Mouse (Mus musculus): Measurements from ENCODE around the gene Hbb-bs. TPM values are rescaled to one million over a fixed set of nuclear protein-coding genes. Genes with fewer than 3 reads are reported as not detected.
"Not testable (repeated sequence)": the region's sequence is repeated elsewhere in the genome, so short reads cannot be mapped to it uniquely, and the experiment has no call there.

The Hbb-bs gene
- polyA plus RNA-seq, 1 experiment = 1,292 TPM

- 60% methylated on average over 2 of the region's 2 CpGs for WGBS
- H3K27me3 ChIP-seq (ENCODE audit: control insufficient read depth, insufficient read depth, low read length) = no peaks in the 10 kb centered on the region
- H3K4me1 ChIP-seq (ENCODE audit: control insufficient read depth, insufficient read depth, low read length) = no peaks in the 10 kb centered on the region
- TF ChIP-seq CTCF (IDR thresholded peaks at IDR 0.05; ENCODE audit: borderline replicate concordance, insufficient read depth, low read depth, low read length) (no peak), POLR2A (IDR thresholded peaks at IDR 0.05; ENCODE audit: borderline replicate concordance, insufficient read depth, low read length) (no peak)
- H3K4me3 ChIP-seq (replicated peaks; ENCODE audit: insufficient read depth, low read depth, low read length) = no peak overlapping the region
- no peak for DNase-seq
- H3K27ac ChIP-seq (ENCODE audit: insufficient read depth, low read length) = no peak overlapping the region
These were observed 31.2 kb upstream of the Hbb-bs start for GRCm38 (mm10) chr7:103859076-103859475.

- Histone ChIP-seq H3K4me3 (replicated peaks; ENCODE audit: insufficient read depth, low read depth, low read length) (no peak overlapping the region), H3K4me1 (ENCODE audit: control insufficient read depth, insufficient read depth, low read length) (no peaks in the 10 kb centered on the region), H3K27me3 (ENCODE audit: control insufficient read depth, insufficient read depth, low read length) (no peaks in the 10 kb centered on the region), H3K27ac (ENCODE audit: insufficient read depth, low read length) (no peak overlapping the region)
- no peak for TF ChIP-seq CTCF (IDR thresholded peaks at IDR 0.05; ENCODE audit: borderline replicate concordance, insufficient read depth, low read depth, low read length)
- no peak for TF ChIP-seq POLR2A (IDR thresholded peaks at IDR 0.05; ENCODE audit: borderline replicate concordance, insufficient read depth, low read length)
- no peak for DNase-seq
- 69% methylated on average over 1 of the region's 1 CpGs for WGBS
These were observed 26.8 kb upstream of the Hbb-bs start for GRCm38 (mm10) chr7:103854669-103855068.

- no peak for TF ChIP-seq CTCF (IDR thresholded peaks at IDR 0.05; ENCODE audit: borderline replicate concordance, insufficient read depth, low read depth, low read length)
- no peak for TF ChIP-seq POLR2A (IDR thresholded peaks at IDR 0.05; ENCODE audit: borderline replicate concordance, insufficient read depth, low read length)
- Histone ChIP-seq H3K4me3 (replicated peaks; ENCODE audit: insufficient read depth, low read depth, low read length) (no peak within 1 kb of the TSS), H3K27ac (ENCODE audit: insufficient read depth, low read length) (no peak within 1 kb of the TSS), H3K27me3 (ENCODE audit: control insufficient read depth, insufficient read depth, low read length) (no peaks in the 10 kb centered on the region), H3K4me1 (ENCODE audit: control insufficient read depth, insufficient read depth, low read length) (no peaks in the 10 kb centered on the region)
- DNase-seq = no peak
- 55% methylated on average over 2 of the region's 2 CpGs for WGBS
These were observed 25.2 kb upstream of the Hbb-bs start, which contains the start of gene Hbb-y for GRCm38 (mm10) chr7:103853090-103853489. TSS of gene Hbb-y (minus strand) at chr7:103853216.

GRCm38 (mm10) chr7:103844525-103845325, 16.8 kb upstream of the Hbb-bs start:
- Histone ChIP-seq H3K27me3 (ENCODE audit: control insufficient read depth, insufficient read depth, low read length) (no peaks in the 10 kb centered on the region), H3K4me3 (replicated peaks; ENCODE audit: insufficient read depth, low read depth, low read length) (no peak overlapping the region), H3K4me1 (ENCODE audit: control insufficient read depth, insufficient read depth, low read length) (no peaks in the 10 kb centered on the region), H3K27ac (ENCODE audit: insufficient read depth, low read length) (no peak overlapping the region)
- 31% methylated on average over 2 of the region's 2 CpGs for WGBS
- DNase-seq = no peak
- TF ChIP-seq POLR2A (IDR thresholded peaks at IDR 0.05; ENCODE audit: borderline replicate concordance, insufficient read depth, low read length) = no peak
- no peak for TF ChIP-seq CTCF (IDR thresholded peaks at IDR 0.05; ENCODE audit: borderline replicate concordance, insufficient read depth, low read depth, low read length)

GRCm38 (mm10) chr7:103843034-103843433, 15.1 kb upstream of the Hbb-bs start, which contains the start of gene Hbb-bh1:
TSS of gene Hbb-bh1 (minus strand) at chr7:103843164.
- no peak for DNase-seq
- 84% methylated on average over 2 of the region's 2 CpGs for WGBS
- TF ChIP-seq POLR2A (IDR thresholded peaks at IDR 0.05; ENCODE audit: borderline replicate concordance, insufficient read depth, low read length) (no peak), CTCF (IDR thresholded peaks at IDR 0.05; ENCODE audit: borderline replicate concordance, insufficient read depth, low read depth, low read length) (no peak)
- Histone ChIP-seq H3K27ac (ENCODE audit: insufficient read depth, low read length) (no peak within 1 kb of the TSS), H3K27me3 (ENCODE audit: control insufficient read depth, insufficient read depth, low read length) (no peaks in the 10 kb centered on the region), H3K4me3 (replicated peaks; ENCODE audit: insufficient read depth, low read depth, low read length) (no peak within 1 kb of the TSS), H3K4me1 (ENCODE audit: control insufficient read depth, insufficient read depth, low read length) (no peaks in the 10 kb centered on the region)

- Histone ChIP-seq H3K4me1 (ENCODE audit: control insufficient read depth, insufficient read depth, low read length) (no peaks in the 10 kb centered on the region), H3K27me3 (ENCODE audit: control insufficient read depth, insufficient read depth, low read length) (no peaks in the 10 kb centered on the region), H3K4me3 (replicated peaks; ENCODE audit: insufficient read depth, low read depth, low read length) (no peak within 1 kb of the TSS), H3K27ac (ENCODE audit: insufficient read depth, low read length) (no peak within 1 kb of the TSS)
- WGBS = 70% methylated on average over 3 of the region's 3 CpGs
- TF ChIP-seq POLR2A (IDR thresholded peaks at IDR 0.05; ENCODE audit: borderline replicate concordance, insufficient read depth, low read length) (no peak), CTCF (IDR thresholded peaks at IDR 0.05; ENCODE audit: borderline replicate concordance, insufficient read depth, low read depth, low read length) (no peak)
- DNase-seq = no peak
These were observed 12.4 kb upstream of the Hbb-bs start, which contains the start of gene Hbb-bh2 for GRCm38 (mm10) chr7:103840268-103840667. TSS of gene Hbb-bh2 (minus strand) at chr7:103840520.

GRCm38 (mm10) chr7:103827139-103827538, 757 bp downstream of the Hbb-bs start:
- WGBS = no CpG with 5 or more reads among the region's 2 CpGs
- not testable (repeated sequence) for DNase-seq; H3K27ac ChIP-seq (ENCODE audit: insufficient read depth, low read length); H3K4me1 ChIP-seq (ENCODE audit: control insufficient read depth, insufficient read depth, low read length); H3K4me3 ChIP-seq (replicated peaks; ENCODE audit: insufficient read depth, low read depth, low read length); H3K27me3 ChIP-seq (ENCODE audit: control insufficient read depth, insufficient read depth, low read length)

GRCm38 (mm10) chr7:103826255-103826887, 1.5 kb downstream of the Hbb-bs start:
- 21% methylated on average over 3 of the region's 3 CpGs for WGBS
- DNase-seq = no peak

More at GRCm38 (mm10) chr7:103826255-103826887, 1.5 kb downstream of the Hbb-bs start:
- H3K4me1 ChIP-seq (ENCODE audit: control insufficient read depth, insufficient read depth, low read length) = no peaks in the 10 kb centered on the region
- no peak overlapping the region for H3K4me3 ChIP-seq (replicated peaks; ENCODE audit: insufficient read depth, low read depth, low read length)
- H3K27me3 ChIP-seq (ENCODE audit: control insufficient read depth, insufficient read depth, low read length) = no peaks in the 10 kb centered on the region
- no peak overlapping the region for H3K27ac ChIP-seq (ENCODE audit: insufficient read depth, low read length)
- no peak for TF ChIP-seq CTCF (IDR thresholded peaks at IDR 0.05; ENCODE audit: borderline replicate concordance, insufficient read depth, low read depth, low read length)
- TF ChIP-seq POLR2A (IDR thresholded peaks at IDR 0.05; ENCODE audit: borderline replicate concordance, insufficient read depth, low read length) = no peak

Data from cerebellum, adult 2 months (tissue).